Mouse (Mus musculus): ENCODE data around the gene G530012D18Rik.
"Not testable (repeated sequence)": the region's sequence is repeated elsewhere in the genome, so short reads cannot be mapped to it uniquely, and the experiment has no call there.

DNA sequence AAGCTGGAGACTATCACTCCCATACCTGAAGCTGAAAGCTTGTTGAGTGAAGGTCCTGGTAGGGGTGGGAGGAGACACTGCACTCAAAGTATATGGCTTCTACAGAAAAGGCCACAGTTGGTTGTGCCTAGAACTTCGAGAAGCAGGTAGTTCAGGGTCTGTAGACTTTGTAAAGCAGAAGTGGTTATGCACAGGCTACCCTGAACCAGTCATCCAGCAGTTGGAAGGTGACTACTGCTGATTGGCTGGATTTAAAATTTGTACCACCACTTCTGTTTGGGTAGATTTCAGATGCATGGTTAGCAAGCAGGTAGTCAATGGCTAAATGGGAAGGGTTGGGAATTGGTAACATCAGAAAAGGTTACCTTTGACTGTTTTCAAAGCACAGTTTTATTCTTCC is 43.2 kb downstream of the G530012D18Rik start:
- not testable (repeated sequence) for TF ChIP-seq GATA1 (IDR thresholded peaks at IDR 0.05; ENCODE audit: borderline replicate concordance, low read length); CTCF (IDR thresholded peaks at IDR 0.05; ENCODE audit: low read depth, low read length)

Data from G1E (cell line).